Mouse (Mus musculus): ENCODE measurements around the gene Tex101.
A peak's percentile ranks its signal among the peaks of the same experiment; 100 is the strongest.
"Not testable (repeated sequence)": the region's sequence is repeated elsewhere in the genome, so short reads cannot be mapped to it uniquely, and the experiment has no call there.

Gene Tex101

GRCm38 (mm10) chr7:24676575-24676974 lies at the start of gene Tex101:
Tex101 (minus strand) TSS chr7:24676675.
- no peak for DNase-seq

DNA sequence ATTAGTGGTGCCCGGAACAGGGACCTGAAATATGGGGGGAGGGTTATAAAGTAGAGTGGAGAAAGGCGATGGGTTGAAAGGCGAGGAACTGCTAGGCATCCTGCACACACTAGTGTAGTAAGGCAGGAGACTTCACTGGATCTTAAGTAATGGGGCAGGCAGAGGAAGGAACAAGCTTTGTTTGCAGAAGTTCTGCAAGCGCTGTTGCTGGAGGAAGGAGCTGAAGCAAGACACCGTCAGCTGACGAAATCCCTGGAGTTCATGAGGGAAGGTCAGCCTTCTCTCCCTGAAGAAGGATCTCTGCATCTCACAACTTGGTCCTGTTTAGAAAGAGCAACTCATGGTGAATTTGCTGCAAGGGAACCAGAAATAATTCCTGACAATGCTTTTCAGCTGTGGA lies 38.6 kb upstream of the Tex101 start:
- no peak for DNase-seq

GRCm38 (mm10) chr7:24708832-24709292 lies 32.4 kb upstream of the Tex101 start, which contains the start of gene BC049730:
BC049730 (plus strand) TSS chr7:24709242.
- DNase-seq = no peak

DNA sequence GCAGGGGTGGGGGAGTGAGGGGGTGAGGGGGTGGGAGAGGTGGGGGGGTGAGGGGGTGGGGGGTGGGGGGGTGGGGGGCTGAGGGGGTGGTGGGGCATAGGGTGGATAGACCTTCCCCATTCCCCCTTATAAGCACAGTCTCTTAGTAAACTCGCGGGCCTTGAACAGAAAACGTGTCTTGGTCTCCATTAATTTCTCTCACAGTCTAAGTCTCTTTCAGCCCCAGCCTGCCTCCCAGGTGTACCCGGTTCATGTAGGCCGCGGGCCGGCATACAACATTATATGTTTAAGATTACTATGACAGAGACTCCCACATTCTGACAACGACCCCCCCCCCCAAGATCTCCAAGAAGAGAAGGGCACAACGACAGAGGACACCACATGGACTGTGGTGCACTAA lies 26.4 kb upstream of the Tex101 start:
- DNase-seq = not testable (repeated sequence)

GRCm38 (mm10) chr7:24697891-24698290 lies 21.4 kb upstream of the Tex101 start:
- DNase-seq = not testable (repeated sequence)

- not testable (repeated sequence) for DNase-seq
These were observed 16.2 kb upstream of the Tex101 start for GRCm38 (mm10) chr7:24692693-24693092.

DNA sequence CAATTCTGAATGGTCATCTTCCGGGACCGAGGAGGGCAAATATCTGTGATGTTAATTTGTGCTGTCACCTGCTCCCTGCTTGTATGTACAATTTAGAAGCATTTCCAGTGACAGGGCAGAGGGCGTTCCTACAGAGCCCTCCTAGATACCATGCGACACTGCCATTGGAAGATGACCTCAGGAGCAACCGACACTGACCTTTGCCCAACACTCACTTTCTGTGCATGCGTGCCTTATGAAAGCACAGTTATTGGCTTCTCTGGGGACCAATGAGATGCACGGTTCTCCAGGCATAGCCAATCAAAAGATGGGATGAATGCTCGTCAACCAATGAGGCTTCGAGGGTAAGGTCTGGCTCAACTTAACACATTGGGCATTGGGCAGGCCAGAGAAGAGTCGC lies 11.0 kb upstream of the Tex101 start:
- not testable (repeated sequence) for DNase-seq

DNA sequence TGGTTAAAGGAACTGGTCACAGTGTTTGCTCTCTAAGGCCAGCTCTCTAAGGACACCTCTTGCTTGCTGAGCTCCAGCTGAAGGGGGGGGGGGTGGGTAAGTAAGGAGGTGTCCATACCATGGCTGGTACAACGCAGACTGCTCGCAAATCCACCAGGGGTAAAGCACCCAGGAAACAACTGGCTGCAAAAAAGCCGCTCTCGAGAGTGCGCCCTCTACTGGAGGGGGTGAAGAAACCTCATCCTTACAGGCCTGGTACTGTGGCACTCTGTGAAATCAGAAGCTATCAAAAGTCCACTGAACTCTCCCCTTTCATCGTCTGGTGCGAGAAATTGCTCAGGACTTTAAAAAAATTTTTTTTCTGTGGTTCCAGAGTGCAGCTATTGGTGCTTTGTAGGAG lies 7.6 kb upstream of the Tex101 start:
- not testable (repeated sequence) for DNase-seq

DNA sequence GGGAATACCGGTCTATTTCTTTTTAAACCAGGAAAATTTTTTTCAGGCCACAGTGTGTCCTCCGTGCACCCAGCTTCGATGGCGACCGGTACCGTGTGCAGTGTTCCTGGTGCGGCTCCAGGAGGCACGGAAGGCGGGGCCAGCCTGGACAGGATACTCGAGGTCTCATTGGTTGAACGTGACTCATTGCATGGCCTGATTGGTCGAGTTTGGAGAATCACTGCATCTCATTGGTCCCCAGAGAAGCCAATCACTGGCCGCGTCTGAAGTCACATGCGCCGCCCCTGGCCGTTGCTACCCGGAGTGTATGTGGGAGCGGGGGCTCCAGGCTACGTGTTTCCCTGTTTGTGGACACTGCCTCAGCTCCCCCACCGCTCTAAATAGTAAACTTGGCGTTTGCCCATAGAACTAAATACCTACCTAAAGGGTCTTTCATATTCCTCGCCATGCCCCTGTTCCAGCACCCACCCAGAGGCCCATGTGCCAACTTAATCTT lies 4.5 kb downstream of the Tex101 start:
- DNase-seq = no peak

- no peak for DNase-seq
These were observed 11.5 kb downstream of the Tex101 start for GRCm38 (mm10) chr7:24664959-24665358.

- DNase-seq = no peak
These were observed 12.2 kb downstream of the Tex101 start for GRCm38 (mm10) chr7:24664301-24664700.

DNA sequence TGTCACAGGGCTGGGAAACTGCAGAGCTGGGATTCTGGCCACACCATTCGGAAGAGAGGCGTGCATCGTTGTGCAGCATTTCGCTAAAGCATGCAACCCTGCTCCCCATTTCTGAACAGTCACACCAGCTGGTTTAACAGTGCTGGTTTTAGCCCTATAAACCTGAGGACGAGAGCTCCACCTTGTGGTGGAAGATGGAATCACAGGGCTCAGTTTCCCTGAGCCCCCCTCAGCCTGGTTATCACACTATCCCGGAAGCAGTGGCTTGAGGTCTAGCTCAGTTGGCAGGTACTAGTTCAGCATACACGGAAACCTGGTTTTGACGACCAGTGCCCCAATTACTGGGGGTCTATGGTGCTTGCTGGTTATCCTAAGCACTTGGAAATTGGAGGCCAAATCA lies 13.9 kb downstream of the Tex101 start:
- DNase-seq = peak; percentile 81

- no peak for DNase-seq
These were observed 15.2 kb downstream of the Tex101 start for GRCm38 (mm10) chr7:24661118-24661904.

DNA sequence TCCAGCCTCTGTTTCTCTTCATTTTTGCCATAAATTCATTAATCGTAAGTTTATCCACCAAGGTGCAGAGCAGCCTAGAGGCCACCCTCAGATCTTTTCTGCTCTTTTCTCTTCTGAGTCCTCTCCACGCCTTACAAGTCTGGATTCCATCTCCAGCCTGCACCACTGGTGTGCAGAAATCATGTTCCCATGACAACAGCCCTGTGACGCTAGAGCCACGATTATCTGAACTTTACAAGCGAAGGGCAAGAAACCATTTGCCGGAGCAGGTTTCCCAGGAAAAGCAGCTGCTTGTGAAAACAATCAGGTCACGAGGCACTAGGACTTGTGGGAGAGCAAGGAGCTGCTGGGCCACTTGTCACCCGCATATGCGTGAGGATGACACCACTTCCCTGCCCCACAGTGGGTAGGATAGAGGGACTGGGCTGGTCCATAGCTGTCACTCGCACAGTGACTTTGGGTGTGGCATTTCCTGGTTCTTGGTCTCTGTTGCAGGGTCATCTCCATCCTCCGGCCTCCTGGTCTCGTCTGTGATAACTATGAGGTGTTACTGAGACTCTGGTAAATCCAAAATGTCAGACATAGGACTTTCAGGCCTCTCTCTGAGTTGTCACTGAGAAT lies 16.6 kb downstream of the Tex101 start:
- no peak for DNase-seq

- peak; percentile 79 for DNase-seq
These were observed 22.8 kb downstream of the Tex101 start for GRCm38 (mm10) chr7:24653681-24654080.

GRCm38 (mm10) chr7:24646486-24646885 lies 30.0 kb downstream of the Tex101 start:
- no peak for DNase-seq

DNA sequence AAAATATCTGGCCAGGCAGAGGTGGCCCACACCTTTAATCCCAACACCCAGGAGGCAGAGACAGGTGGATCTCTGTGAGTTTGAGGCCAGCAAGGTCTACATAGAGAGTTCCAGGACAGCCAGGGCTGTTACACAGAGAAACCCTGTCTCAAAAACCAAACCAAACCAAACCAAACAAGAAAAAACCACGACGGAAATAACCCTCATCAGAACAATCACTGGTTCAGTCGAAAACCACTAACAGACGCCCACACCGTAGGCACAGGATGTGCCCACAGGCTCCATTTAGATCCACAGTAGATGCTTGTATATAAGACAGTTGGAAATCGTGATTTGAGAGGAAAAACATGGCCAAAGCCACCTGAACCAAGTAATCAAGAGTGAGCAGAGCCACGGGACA lies 31.5 kb downstream of the Tex101 start:
- no peak for DNase-seq

DNA sequence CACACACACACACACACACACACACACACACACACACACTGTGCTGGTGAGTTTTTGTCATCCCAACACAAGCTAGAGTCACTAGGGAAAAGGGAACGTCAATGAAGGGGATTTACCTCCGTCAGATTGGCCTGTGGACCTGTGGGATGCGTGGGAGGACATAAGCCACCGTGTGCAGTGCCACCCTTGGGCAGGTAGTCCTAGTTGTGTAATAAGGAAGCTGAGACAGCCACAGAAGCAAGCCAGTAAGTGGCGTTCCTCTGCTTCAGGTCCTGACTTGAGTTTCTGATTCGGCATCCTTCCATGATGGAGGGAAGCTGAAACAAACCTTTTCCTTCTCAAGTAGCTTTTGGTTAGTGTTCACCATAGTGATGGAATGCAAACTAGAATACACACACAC lies 32.0 kb downstream of the Tex101 start:
- no peak for DNase-seq

DNA sequence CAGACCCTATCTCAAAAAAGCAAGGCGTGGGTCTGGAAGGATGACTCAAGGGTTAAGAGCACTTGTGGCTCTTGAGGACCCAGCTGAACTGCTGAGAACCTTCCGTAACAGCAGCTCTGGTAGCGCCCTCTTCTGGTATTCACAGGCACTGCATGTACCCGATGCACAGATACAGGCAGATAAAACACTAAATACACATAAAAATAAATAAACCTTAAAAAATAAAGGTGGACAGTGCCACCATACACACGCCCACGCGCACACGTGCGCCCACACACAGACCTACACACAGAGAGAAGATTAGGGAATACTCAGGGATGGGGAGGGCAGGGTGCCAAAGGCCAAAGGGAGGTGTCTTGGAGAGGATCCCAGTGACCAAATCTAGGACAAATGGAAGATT lies 34.0 kb downstream of the Tex101 start:
- peak; percentile 78 for DNase-seq

DNA sequence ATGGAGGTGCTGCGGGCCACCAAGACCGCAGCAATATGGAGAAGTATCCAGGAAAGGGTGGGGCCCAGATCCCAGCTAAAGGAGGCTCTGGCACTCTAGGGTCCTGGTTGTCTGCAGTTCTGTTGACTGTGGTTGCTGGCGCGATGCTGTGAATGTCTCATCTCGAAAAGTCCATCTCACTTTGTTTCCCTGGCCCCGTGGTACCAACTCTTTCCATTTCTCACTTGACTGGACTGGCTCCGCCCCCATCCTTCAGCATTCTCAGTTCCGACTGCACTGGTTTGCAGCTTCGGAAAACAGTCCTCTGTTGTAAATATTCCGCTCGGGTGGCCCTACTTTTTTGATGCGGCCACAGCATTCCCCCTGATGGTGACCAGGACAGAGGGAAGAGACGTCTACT lies 36.0 kb downstream of the Tex101 start:
- DNase-seq = no peak

- peak; percentile 39 for DNase-seq
These were observed 38.2 kb downstream of the Tex101 start for GRCm38 (mm10) chr7:24638026-24638856.

DNA sequence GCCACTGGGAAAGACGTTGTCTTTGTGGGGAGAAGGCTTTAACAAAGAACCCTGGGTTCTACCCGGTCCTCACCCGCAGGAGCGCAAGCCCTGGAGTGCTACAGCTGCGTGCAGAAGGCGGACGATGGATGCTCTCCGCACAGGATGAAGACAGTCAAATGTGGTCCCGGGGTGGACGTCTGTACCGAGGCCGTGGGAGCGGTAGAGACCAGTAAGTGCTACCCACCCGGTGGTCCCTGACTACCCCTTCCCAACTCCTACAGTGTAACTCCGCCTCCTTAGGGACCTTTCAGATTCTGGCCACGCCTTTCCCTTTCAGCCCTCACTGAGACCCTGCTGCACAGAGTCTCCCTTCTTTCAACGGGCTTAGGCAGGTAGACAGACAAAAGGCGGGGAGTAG lies 39.4 kb downstream of the Tex101 start:
- DNase-seq = no peak

GRCm38 (mm10) chr7:24636264-24636663 lies 40.2 kb downstream of the Tex101 start, which contains the start of gene Lypd3:
Lypd3 (plus strand) TSS chr7:24636550.
- DNase-seq = no peak

Measured in kidney, postnatal 10 days (tissue).